Mouse (Mus musculus) B cell, adult 2 months (primary cell): ENCODE measurements around the gene 1700019D03Rik.

ENCODE experiments used
- DNase-seq, 2 experiments: peaks; one replicate each; pipeline ENCODE4 v3.0.0; 2022

The 1700019D03Rik gene

GRCm38 (mm10) chr1:53020079-53020478, at the start of gene 1700019D03Rik:
Gene 1700019D03Rik (minus strand): TSS chr1:53020179.
- DNase-seq = no peak

- no peak for DNase-seq
Measured at GRCm38 (mm10) chr1:53063921-53064320, 43.9 kb upstream of the 1700019D03Rik start.

- no peak for DNase-seq
Measured at GRCm38 (mm10) chr1:53061871-53062608, 42.1 kb upstream of the 1700019D03Rik start.

GRCm38 (mm10) chr1:53061340-53061739, 41.4 kb upstream of the 1700019D03Rik start, which contains the start of gene Mstn:
Gene Mstn (plus strand): TSS chr1:53061640.
- DNase-seq = no peak

- no peak for DNase-seq
Measured at GRCm38 (mm10) chr1:53060499-53060898, 40.5 kb upstream of the 1700019D03Rik start.

GRCm38 (mm10) chr1:53059106-53059505, 39.1 kb upstream of the 1700019D03Rik start:
- DNase-seq = no peak

GRCm38 (mm10) chr1:53053087-53054022, 33.4 kb upstream of the 1700019D03Rik start:
- peak; percentile 77 for DNase-seq

GRCm38 (mm10) chr1:53049763-53050427, 29.9 kb upstream of the 1700019D03Rik start:
- no peak for DNase-seq

- no peak for DNase-seq
Measured at GRCm38 (mm10) chr1:53037443-53037871, 17.5 kb upstream of the 1700019D03Rik start.

- no peak for DNase-seq
Measured at GRCm38 (mm10) chr1:53032550-53032949, 12.6 kb upstream of the 1700019D03Rik start.

GRCm38 (mm10) chr1:53018746-53019505, 1.1 kb downstream of the 1700019D03Rik start:
- DNase-seq = no peak

GRCm38 (mm10) chr1:53015606-53016005, 4.4 kb downstream of the 1700019D03Rik start:
- DNase-seq = no peak

GRCm38 (mm10) chr1:53014716-53015115, 5.3 kb downstream of the 1700019D03Rik start:
- DNase-seq = no peak

- DNase-seq = no peak
Measured at GRCm38 (mm10) chr1:52986692-52987091, 33.3 kb downstream of the 1700019D03Rik start.

- no peak for DNase-seq
Measured at GRCm38 (mm10) chr1:52973198-52973597, 46.8 kb downstream of the 1700019D03Rik start.

- no peak for DNase-seq
Measured at GRCm38 (mm10) chr1:52971881-52972503, 48.0 kb downstream of the 1700019D03Rik start.

GRCm38 (mm10) chr1:52964581-52964980, 55.4 kb downstream of the 1700019D03Rik start:
- no peak for DNase-seq

GRCm38 (mm10) chr1:52963097-52963496, 56.9 kb downstream of the 1700019D03Rik start:
- no peak for DNase-seq

GRCm38 (mm10) chr1:52960191-52960590, 59.8 kb downstream of the 1700019D03Rik start:
- DNase-seq = no peak

GRCm38 (mm10) chr1:52956746-52957145, 63.2 kb downstream of the 1700019D03Rik start:
- no peak for DNase-seq

GRCm38 (mm10) chr1:52955102-52955501, 64.9 kb downstream of the 1700019D03Rik start:
- peak; percentile 65 to 69 for DNase-seq

- peak in 1 of 2 experiments; percentile 9 for DNase-seq
Measured at GRCm38 (mm10) chr1:52954456-52954855, 65.5 kb downstream of the 1700019D03Rik start.
